Mouse (Mus musculus) gastrocnemius, postnatal 14 days (tissue): ENCODE data around the gene Gm10717. TPM values are rescaled to one million over a fixed set of nuclear protein-coding genes. Genes with fewer than 3 reads are reported as not detected.
"Not testable (repeated sequence)": the region's sequence is repeated elsewhere in the genome, so short reads cannot be mapped to it uniquely, and the experiment has no call there.

Experiments
- DNase-seq: peaks from one replicate; pipeline ENCODE4 v3.0.0; 2021; ENCODE audit warnings: mixed read lengths
- intact Hi-C: fragments of 180-260 bp; cut with DNase I; formaldehyde crosslinking; loops from one replicate; pipeline ENCODE4 v1.15.1; 2025; ENCODE audit warnings: low total_unique reads
- microRNA-seq, 2 experiments: library from miRNA; unstranded; fragments of <30 nt; microRNA quantifications; one replicate each; pipeline ENCODE4 v1.2.0; 2021
- total RNA-seq, 2 experiments: library from RNA; stranded (reverse); gene quantifications; 2 replicates each; pipeline ENCODE4 v1.2.3; 2021

Gm10717 gene
- total RNA-seq, 2 experiments from 2014 or later = not detected

DNA sequence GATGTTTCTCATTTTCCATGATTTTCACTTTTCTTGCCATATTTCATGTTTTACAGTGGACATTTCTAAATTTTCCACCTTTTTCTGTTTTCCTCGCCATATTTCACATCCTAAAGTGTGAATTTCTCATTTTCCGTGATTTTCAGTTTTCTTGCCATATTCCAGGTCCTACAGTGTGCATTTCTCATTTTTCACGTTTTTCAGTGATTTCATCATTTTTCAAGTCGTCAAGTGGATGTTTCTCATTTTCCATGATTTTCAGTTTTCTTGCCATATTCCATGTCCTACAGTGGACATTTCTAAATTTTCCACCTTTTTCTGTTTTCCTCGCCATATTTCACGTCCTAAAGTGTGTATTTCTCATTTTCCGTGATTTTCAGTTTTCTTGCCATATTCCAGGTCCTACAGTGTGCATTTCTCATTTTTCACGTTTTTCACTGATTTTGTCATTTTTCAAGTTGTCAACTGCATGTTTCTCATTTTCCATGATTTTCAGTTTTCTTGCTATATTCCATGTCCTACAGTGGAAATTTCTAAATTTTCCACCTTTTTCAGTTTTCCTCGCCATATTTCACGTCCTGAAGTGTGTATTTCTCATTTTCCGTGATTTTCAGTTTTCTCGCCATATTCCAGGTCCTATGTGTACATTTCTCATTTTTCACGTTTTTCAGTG, 1.8 kb upstream of the Gm10717 start, which contains the start of gene Gm10718:
Gm10718 (plus strand) TSS at position 236 of the 673 bp plus-strand sequence.
- intact Hi-C loops, DNase-seq: not testable (repeated sequence)

DNA sequence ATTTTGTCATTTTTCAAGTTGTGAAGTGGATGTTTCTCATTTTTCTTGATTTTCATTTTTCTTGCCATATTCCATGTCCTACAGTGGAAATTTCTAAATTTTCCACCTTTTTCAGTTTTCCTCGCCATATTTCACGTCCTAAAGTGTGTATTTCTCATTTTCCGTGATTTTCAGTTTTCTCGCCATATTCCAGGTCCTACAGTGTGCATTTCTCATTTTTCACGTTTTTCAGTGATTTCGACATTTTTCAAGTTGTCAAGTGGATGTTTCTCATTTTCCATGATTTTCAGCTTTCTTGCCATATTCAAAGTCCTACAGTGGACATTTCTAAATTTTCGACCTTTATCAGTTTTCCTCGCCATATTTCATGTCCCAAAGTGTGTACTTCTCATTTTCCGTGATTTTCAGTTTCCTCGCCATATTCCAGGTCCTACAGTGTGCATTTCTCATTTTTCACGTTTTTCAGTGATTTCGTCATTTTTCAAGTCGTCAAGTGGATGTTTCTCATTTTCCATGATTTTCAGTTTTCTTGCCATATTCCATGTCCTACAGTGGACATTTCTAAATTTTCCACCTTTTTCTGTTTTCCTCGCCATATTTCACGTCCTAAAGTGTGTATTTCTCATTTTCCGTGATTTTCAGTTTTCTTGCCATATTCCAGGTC, 1.1 kb upstream of the Gm10717 start:
- intact Hi-C loops, DNase-seq: not testable (repeated sequence)

DNA sequence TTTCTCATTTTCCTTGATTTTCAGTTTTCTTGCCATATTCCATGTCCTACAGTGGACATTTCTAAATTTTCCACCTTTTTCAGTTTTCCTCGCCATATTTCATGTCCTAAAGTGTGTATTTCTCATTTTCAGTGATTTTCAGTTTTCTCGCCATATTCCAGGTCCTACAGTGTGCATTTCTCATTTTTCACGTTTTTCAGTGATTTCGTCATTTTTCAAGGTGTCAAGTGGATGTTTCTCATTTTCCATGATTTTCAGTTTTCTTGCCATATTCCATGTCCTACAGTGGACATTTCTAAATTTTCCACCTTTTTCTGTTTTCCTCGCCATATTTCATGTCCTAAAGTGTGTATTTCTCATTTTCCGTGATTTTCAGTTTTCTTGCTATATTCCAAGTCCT, 436 bp downstream of the Gm10717 start:
- DNase-seq = peak; percentile 21
- intact Hi-C loops = not testable (repeated sequence)

DNA sequence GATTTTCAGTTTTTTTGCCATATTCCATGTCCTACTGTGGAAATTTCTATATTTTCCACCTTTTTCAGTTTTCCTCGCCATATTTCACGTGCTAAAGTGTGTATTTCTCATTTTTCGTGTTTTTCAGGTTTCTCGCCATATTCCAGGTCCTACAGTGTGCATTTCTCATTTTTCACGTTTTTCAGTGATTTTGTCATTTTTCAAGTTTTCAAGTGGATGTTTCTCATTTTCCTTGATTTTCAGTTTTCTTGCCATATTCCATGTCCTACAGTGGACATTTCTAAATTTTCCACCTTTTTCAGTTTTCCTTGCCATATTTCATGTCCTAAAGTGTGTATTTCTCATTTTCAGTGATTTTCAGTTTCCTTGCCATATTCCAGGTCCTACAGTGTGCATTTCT, 919 bp downstream of the Gm10717 start:
- DNase-seq, intact Hi-C loops: not testable (repeated sequence)

DNA sequence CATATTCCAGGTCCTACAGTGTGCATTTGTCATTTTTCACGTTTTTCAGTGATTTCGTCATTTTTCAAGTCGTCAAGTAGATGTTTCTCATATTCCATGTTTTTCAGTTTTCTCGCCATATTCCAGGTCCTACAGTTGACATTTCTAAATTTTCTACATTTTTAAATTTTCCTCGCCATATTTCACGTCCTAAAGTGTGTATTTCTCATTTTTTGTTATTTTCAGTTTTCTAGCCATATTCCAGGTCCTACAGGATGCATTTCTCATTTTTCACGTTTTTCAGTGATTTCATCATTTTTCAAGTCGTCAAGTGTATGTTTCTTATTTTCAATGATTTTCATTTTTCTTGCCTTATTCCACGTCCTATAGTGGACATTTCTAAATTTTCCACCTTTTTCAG, 1.5 kb downstream of the Gm10717 start:
- intact Hi-C loops, DNase-seq: not testable (repeated sequence)

DNA sequence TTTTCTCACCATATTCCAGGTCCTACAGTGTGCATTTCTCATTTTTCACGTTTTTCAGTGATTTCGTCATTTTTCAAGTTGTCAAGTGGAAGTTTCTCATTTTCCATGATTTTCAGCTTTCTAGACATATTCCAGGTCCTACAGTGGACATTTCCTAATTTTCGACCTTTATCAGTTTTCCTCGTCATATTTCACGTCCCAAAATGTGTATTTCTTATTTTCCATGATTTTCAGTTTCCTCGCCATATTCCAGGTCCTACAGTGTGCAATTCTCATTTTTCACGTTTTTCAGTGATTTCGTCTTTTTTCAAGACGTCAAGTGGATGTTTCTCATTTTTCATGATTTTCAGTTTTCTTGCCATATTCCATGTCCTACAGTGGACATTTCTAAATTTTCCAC, 2.0 kb downstream of the Gm10717 start:
- intact Hi-C loops, DNase-seq: not testable (repeated sequence)

DNA sequence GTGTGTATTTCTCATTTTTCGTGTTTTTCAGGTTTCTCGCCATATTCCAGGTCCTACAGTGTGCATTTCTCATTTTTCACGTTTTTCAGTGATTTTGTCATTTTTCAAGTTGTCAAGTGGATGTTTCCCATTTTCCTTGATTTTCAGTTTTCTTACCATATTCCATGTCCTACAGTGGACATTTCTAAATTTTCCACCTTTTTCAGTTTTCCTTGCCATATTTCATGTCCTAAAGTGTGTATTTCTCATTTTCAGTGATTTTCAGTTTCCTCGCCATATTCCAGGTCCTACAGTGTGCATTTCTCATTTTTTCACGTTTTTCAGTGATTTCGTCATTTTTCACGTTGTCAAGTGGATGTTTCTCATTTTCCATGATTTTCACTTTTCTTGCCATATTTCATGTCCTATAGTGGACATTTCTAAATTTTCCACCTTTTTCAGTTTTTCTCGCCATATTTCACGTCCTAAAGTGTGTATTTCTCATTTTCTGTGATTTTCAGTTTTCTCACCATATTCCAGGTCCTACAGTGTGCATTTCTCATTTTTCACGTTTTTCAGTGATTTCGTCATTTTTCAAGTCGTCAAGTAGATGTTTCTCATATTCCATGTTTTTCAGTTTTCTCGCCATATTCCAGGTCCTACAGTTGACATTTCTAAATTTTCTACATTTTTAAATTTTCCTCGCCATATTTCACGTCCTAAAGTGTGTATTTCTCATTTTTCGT, 4.2 kb downstream of the Gm10717 start:
- intact Hi-C loops, DNase-seq: not testable (repeated sequence)

DNA sequence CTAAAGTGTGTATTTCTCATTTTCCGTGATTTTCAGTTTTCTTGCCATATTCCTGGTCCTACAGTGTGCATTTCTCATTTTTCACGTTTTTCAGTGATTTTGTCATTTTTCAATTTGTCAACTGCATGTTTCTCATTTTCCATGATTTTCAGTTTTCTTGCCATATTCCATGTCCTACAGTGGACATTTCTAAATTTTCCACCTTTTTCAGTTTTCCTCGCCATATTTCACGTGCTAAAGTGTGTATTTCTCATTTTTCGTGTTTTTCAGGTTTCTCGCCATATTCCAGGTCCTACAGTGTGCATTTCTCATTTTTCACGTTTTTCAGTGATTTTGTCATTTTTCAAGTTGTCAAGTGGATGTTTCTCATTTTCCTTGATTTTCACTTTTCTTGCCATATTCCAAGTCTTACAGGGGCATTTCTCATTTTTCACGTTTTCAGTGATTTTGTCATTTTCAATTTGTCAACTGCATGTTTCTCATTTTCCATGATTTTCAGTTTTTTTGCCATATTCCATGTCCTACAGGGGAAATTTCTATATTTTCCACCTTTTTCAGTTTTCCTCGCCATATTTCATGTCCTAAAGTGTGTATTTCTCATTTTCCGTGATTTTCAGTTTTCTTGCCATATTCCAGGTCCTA, 5.6 kb downstream of the Gm10717 start:
- DNase-seq, intact Hi-C loops: not testable (repeated sequence)

DNA sequence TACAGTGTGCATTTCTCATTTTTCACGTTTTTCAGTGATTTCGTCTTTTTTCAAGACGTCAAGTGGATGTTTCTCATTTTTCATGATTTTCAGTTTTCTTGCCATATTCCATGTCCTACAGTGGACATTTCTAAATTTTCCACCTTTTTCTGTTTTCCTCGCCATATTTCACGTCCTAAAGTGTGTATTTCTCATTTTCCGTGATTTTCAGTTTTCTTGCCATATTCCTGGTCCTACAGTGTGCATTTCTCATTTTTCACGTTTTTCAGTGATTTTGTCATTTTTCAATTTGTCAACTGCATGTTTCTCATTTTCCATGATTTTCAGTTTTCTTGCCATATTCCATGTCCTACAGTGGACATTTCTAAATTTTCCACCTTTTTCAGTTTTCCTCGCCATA, 9.1 kb downstream of the Gm10717 start, which contains the start of gene Gm17535:
Gm17535 (plus strand) TSS at position 301 of the 400 bp plus-strand sequence.
- DNase-seq, intact Hi-C loops: not testable (repeated sequence)

DNA sequence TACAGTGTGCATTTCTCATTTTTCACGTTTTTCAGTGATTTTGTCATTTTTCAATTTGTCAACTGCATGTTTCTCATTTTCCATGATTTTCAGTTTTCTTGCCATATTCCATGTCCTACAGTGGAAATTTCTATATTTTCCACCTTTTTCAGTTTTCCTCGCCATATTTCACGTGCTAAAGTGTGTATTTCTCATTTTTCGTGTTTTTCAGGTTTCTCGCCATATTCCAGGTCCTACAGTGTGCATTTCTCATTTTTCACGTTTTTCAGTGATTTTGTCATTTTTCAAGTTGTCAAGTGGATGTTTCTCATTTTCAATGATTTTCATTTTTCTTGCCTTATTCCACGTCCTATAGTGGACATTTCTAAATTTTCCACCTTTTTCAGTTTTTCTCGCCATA, 11.4 kb downstream of the Gm10717 start, which contains the start of gene Gm10715:
Gm10715 (plus strand) TSS at position 301 of the 400 bp plus-strand sequence.
- intact Hi-C loops, DNase-seq: not testable (repeated sequence)

DNA sequence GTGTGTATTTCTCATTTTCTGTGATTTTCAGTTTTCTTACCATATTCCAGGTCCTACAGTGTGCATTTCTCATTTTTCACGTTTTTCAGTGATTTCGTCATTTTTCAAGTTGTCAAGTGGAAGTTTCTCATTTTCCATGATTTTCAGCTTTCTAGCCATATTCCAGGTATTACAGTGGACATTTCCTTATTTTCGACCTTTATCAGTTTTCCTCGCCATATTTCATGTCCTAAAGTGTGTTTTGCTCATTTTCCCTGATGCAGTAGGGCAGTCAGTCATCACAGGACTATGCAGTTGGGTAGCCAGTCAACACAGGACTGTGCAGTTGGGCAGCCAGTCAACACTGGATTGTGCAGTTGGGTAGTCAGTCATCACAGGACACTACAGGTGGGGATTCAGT, 12.9 kb downstream of the Gm10717 start:
- DNase-seq, intact Hi-C loops: not testable (repeated sequence)

Small RNAs within 50 kb of the gene (microRNA-seq; reads per million reads assigned to microRNA genes)
- 0 reads per million in 2 experiments for gene Mir101c

Other genes with a start within 250 kb of the Gm10717 start
- not detected for gene Gm10722, start 24.5 kb upstream of the Gm10717 start, total RNA-seq
- not detected for gene Gm11168, start 22.1 kb upstream of the Gm10717 start, total RNA-seq
- gene Gm10721, start 12.3 kb upstream of the Gm10717 start, total RNA-seq = not detected
- not detected for gene Gm10720, start 9.8 kb upstream of the Gm10717 start, total RNA-seq
- gene Gm10719, start 8.0 kb upstream of the Gm10717 start, total RNA-seq = under 1 TPM; 0.43 to 0.60 TPM
- not detected for gene Gm10718, start 1.9 kb upstream of the Gm10717 start, total RNA-seq
- gene Gm17535, start 9.2 kb downstream of the Gm10717 start, total RNA-seq = not detected
- not detected for gene Gm10715, start 11.5 kb downstream of the Gm10717 start, total RNA-seq